Mouse (Mus musculus): Measurements from ENCODE around the gene Wdr74.
"Not testable (repeated sequence)": the region's sequence is repeated elsewhere in the genome, so short reads cannot be mapped to it uniquely, and the experiment has no call there.

The Wdr74 gene

GRCm38 (mm10) chr19:8728335-8729099 is 7.1 kb upstream of the Wdr74 start:
- in situ Hi-C loops (cut with MboI; ENCODE audit: low pct_unique_long_range_greater_than_20kb in 1 of 2, low sequenced_read_pairs in 2 of 2, unreplicated experiment in 1 of 2): not testable (repeated sequence)

DNA sequence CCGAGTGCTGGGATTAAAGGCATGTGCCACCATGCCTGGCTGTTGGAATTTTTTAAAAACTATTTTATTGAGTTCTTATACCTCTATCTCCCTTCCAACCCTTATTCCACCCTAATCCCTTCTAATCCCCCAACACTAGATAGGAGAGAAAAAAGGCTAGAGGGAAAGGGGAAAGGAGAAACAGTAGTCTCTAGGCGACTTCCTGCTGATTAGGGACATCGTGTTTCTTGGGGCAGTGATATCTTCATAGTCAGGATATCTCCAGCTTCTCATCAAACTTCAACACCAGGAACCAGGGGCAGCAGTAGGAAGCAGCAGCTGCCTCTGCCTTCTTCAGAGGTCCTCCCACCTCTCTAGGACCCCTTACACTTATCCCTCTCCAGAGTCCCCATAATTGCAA is 1.3 kb upstream of the Wdr74 start:
- in situ Hi-C loops (cut with MboI; ENCODE audit: low pct_unique_long_range_greater_than_20kb in 1 of 2, low sequenced_read_pairs in 2 of 2, unreplicated experiment in 1 of 2): no loop called here

- in situ Hi-C loops (cut with MboI; ENCODE audit: low pct_unique_long_range_greater_than_20kb in 1 of 2, low sequenced_read_pairs in 2 of 2, unreplicated experiment in 1 of 2): no loop called here
Observed at GRCm38 (mm10) chr19:8736160-8736467, 487 bp downstream of the Wdr74 start.

- in situ Hi-C loops (cut with MboI; ENCODE audit: low pct_unique_long_range_greater_than_20kb in 1 of 2, low sequenced_read_pairs in 2 of 2, unreplicated experiment in 1 of 2): no loop called here
Observed at GRCm38 (mm10) chr19:8738911-8739310, 3.3 kb downstream of the Wdr74 start.

DNA sequence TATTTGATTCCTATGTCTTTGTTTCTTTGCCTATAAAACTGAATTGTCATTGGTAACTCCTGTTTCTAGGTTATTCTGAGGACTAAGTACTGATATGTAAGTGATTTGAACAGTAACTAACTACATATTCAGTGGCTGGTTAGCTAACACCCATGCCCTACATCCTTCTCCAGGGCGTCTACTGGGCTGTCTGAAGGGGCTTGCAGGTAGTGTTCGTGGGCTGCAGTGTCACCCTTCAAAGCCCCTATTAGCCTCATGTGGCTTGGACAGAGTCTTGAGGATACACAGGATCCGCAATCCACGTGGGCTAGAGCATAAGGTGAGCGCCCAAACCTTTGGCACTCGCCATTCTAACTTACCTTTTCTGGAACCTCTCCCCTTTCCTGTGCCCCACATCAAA is 4.0 kb downstream of the Wdr74 start:
- in situ Hi-C loops (cut with MboI; ENCODE audit: low pct_unique_long_range_greater_than_20kb in 1 of 2, low sequenced_read_pairs in 2 of 2, unreplicated experiment in 1 of 2): no loop called here

DNA sequence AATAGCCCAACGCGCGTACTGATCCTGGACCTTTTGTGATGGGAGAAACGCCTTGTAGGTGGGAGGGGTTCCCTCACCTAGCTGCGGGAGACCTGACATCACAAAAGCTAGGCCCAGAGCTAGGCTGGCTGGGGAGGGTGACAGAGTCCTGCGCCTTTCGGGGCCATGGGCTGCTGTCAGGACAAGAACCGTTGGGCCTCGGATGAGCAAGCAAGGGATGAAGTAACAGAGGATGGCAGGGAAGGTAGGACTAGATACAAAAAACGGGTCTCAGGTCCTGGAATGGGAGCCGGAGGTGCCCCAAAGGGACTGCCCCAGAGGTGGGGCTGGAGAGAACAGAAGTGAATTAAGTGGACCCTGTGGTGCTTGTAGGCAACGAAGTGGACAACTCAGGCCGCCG is 5.0 kb downstream of the Wdr74 start, which contains the start of gene 1700092M07Rik:
1700092M07Rik (plus strand) TSS at position 116 of the 400 bp plus-strand sequence.
- in situ Hi-C loops (cut with MboI; ENCODE audit: low pct_unique_long_range_greater_than_20kb in 1 of 2, low sequenced_read_pairs in 2 of 2, unreplicated experiment in 1 of 2): no loop called here

DNA sequence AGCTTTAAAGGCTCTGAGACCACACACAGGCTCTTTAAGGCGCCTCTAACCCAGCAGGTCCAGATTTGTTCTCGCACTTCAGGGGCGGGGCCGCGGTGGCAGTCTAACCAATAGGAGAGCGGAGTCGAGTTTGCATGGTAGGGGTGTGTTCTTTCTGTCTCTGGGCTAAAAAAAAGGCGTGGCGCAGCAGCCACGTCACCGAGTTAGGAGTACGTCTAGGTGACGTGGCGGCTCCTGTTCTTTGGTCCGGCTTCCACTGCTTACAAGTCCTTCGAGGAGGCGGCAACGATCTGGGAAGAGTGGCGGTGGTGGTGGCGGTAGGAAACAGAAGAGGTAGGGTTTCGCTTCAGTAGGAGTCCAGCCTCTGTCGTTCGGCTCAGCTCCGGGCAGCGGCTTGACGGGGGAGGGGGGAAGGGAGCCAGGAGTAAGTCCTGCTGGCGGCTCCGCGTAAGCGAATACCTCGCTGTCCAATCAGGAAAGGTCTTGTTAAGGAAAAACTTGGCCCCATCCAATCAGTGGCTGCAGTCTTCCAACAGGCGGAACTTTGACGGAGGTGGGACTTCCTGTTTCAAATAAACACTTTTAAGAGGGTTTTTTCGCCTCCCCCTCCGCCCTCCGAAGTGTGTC is 5.7 kb downstream of the Wdr74 start, which contains the start of gene Stx5a:
Stx5a (plus strand) TSS at position 171 of the 627 bp plus-strand sequence.
- in situ Hi-C loops (cut with MboI; ENCODE audit: low pct_unique_long_range_greater_than_20kb in 1 of 2, low sequenced_read_pairs in 2 of 2, unreplicated experiment in 1 of 2): no loop called here

DNA sequence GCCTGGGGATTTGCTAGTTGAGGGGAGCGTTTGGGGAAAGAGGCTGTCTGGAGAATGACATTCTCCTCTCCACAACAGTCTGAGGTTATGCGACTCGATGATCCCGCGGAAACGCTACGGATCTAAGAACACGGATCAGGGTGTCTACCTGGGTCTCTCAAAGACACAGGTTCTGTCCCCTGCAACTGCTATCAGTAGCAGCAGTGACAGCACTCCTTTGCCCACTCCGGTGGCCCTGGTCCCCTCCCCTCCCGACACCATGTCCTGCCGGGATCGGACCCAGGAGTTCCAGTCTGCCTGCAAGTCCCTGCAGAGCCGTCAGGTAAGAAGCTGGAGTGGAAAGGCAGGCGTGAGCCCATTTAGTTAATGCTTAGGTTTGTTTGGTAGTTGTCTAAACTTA is 6.5 kb downstream of the Wdr74 start:
- in situ Hi-C loops (cut with MboI; ENCODE audit: low pct_unique_long_range_greater_than_20kb in 1 of 2, low sequenced_read_pairs in 2 of 2, unreplicated experiment in 1 of 2): no loop called here

DNA sequence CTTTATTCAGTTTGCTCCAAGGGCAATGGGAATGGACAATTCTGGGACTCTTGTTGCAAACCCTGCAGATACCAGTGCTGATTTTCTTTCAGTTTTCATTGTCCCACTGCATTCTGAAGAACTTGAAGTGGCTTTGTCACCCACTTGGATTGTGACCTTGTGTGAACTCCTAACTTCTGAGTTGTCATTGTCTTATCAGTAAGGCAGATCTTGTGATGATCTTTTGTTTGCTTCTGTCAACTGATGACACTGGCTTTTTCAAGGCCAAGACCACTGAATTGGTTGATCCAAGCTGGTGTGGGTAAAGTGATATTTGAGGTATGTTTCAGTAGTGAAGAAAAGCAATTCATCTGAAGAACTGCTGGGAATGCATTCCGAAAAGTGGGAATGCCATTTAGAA is 9.8 kb downstream of the Wdr74 start:
- in situ Hi-C loops (cut with MboI; ENCODE audit: low pct_unique_long_range_greater_than_20kb in 1 of 2, low sequenced_read_pairs in 2 of 2, unreplicated experiment in 1 of 2): no loop called here

DNA sequence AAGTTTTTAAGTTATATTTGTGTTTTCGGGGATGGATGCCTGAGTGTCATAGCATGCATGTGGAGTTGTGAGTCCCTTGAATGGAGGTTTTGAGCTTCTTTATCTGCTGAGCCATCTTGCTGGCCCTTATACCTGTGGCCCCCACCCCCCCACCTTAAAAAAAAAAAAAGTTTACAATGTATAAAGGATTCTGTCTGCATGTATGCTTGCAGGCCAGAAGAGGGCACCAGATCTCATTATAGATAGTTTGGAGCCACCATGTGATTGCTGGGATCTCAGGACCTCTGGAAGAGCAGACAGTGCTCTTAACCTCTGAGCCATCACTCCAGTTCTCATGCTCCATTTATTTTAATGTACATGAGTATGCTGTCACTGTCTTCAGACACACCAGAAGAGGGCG is 11.7 kb downstream of the Wdr74 start:
- in situ Hi-C loops (cut with MboI; ENCODE audit: low pct_unique_long_range_greater_than_20kb in 1 of 2, low sequenced_read_pairs in 2 of 2, unreplicated experiment in 1 of 2): no loop called here

GRCm38 (mm10) chr19:8755652-8756051 is 20.0 kb downstream of the Wdr74 start:
- in situ Hi-C loops (cut with MboI; ENCODE audit: low pct_unique_long_range_greater_than_20kb in 1 of 2, low sequenced_read_pairs in 2 of 2, unreplicated experiment in 1 of 2): no loop called here

- in situ Hi-C loops (cut with MboI; ENCODE audit: low pct_unique_long_range_greater_than_20kb in 1 of 2, low sequenced_read_pairs in 2 of 2, unreplicated experiment in 1 of 2): no loop called here
Observed at GRCm38 (mm10) chr19:8756635-8757387, 21.2 kb downstream of the Wdr74 start, which contains the start of gene Nxf1. Gene Nxf1, plus strand, starts transcription at chr19:8757073.

- in situ Hi-C loops (cut with MboI; ENCODE audit: low pct_unique_long_range_greater_than_20kb in 1 of 2, low sequenced_read_pairs in 2 of 2, unreplicated experiment in 1 of 2): no loop called here
Observed at GRCm38 (mm10) chr19:8757471-8757998, 21.9 kb downstream of the Wdr74 start.

GRCm38 (mm10) chr19:8758899-8759298 is 23.3 kb downstream of the Wdr74 start:
- in situ Hi-C loops (cut with MboI; ENCODE audit: low pct_unique_long_range_greater_than_20kb in 1 of 2, low sequenced_read_pairs in 2 of 2, unreplicated experiment in 1 of 2): no loop called here

GRCm38 (mm10) chr19:8760757-8761156 is 25.1 kb downstream of the Wdr74 start:
- in situ Hi-C loops (cut with MboI; ENCODE audit: low pct_unique_long_range_greater_than_20kb in 1 of 2, low sequenced_read_pairs in 2 of 2, unreplicated experiment in 1 of 2): no loop called here

DNA sequence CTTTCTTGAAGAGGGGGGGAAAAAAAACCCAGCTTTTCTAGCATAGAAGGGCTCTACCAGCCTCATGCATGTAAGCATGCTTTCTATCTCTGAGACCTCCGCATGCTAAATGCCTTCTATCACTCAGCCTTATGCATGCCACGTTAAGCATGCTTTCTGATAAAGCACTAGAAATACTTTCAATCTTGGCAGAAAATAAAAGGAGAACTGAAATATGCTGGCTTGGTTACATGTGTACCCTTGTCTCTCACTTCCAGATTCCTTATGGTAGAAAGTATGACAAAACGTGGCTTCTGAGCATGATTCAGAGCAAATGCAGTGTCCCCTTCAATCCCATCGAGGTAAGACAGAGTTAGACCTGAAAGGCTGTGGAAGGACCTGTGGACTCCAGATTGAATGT is 27.6 kb downstream of the Wdr74 start:
- in situ Hi-C loops (cut with MboI; ENCODE audit: low pct_unique_long_range_greater_than_20kb in 1 of 2, low sequenced_read_pairs in 2 of 2, unreplicated experiment in 1 of 2): no loop called here

DNA sequence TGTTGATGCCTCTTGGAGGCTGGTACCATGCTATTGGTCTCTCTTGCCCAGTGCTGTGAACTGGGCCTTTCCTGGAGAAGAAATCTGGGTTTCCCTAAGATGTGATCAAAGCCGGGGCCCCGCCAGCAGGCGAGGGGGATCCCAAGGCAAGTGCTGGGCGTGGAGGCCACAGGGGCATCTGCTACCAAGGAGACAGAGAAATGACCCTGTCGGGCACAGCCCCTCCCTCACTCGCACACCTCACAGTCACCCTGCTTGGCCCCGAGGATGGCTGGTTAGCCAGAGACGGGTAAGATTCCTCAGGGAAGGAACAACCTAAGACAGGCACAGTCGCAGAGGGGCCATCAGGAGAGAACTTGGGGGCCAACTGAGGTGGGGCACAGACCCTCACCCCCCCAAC is 29.9 kb downstream of the Wdr74 start:
- in situ Hi-C loops (cut with MboI; ENCODE audit: low pct_unique_long_range_greater_than_20kb in 1 of 2, low sequenced_read_pairs in 2 of 2, unreplicated experiment in 1 of 2): no loop called here

DNA sequence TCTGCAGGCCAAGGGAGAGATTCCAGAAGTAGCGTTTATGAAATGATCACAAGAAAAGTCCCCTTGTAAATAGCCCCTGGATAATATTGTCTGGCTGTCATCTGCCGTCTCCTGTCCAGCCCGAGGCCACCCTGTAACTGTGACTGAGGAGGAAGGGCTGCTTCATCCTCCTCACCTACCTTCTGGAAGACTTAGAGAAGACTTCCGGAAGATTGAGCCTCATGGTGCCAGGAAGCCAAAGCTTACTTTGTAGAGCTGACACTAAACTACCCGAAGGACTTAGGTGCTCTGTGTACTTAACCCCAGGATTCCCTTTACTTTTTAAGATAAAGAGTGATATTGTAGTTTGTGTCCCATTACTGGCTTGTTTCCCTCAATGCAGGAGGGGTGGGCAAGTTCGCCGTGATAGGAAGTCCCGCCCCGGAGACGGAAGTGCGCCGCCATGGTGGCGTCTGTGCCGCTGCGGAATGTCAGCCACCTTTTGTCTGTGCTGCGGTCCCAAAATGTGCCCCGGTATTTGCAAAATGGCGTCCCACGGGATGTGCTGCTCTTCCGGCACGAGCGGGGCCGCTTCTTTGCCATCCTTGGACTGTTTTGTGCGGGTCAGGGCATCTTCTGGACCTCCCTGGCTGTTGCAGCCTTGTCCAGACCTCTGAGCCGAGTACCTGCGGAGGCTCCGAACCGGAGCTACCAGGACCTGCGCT is 35.1 kb downstream of the Wdr74 start, which contains the start of gene Tmem223:
Tmem223 (plus strand) TSS at position 430 of the 704 bp plus-strand sequence.
- in situ Hi-C loops (cut with MboI; ENCODE audit: low pct_unique_long_range_greater_than_20kb in 1 of 2, low sequenced_read_pairs in 2 of 2, unreplicated experiment in 1 of 2): no loop called here

GRCm38 (mm10) chr19:8772996-8773395 is 37.4 kb downstream of the Wdr74 start:
- in situ Hi-C loops (cut with MboI; ENCODE audit: low pct_unique_long_range_greater_than_20kb in 1 of 2, low sequenced_read_pairs in 2 of 2, unreplicated experiment in 1 of 2): no loop called here

Data from mouse embryonic stem cell (cell line).